Mouse (Mus musculus) embryonic fibroblast, embryonic 13.5 days (primary cell): ENCODE results near the gene Calr.

Experiments
- CTCF ChIP-seq: IDR thresholded peaks from 2 replicates; pipeline ENCODE4 v1.5.1; 2011; ENCODE audit warnings: mild to moderate bottlenecking, control low read depth, low read length, moderate library complexity, borderline replicate concordance; ENCODE audit not compliant: insufficient read depth
- POLR2A ChIP-seq: IDR thresholded peaks from 2 replicates; pipeline ENCODE4 v1.6.1; 2011; ENCODE audit warnings: low read depth, mild to moderate bottlenecking, control low read depth, low read length, moderate library complexity

GRCm38 (mm10) chr8:84792429-84792947 is 54.2 kb downstream of the Calr start:
- no peak for TF ChIP-seq CTCF
- TF ChIP-seq POLR2A, result no peak
